Mouse (Mus musculus): ENCODE measurements around the gene Tmx2. TPM values are rescaled to one million over a fixed set of nuclear protein-coding genes. Genes with fewer than 3 reads are reported as not detected.
"Not testable (repeated sequence)": the region's sequence is repeated elsewhere in the genome, so short reads cannot be mapped to it uniquely, and the experiment has no call there.

Tmx2 gene
- polyA plus RNA-seq, 1 experiment: 2.4 TPM

GRCm38 (mm10) chr2:84690050-84690449 is 11.1 kb upstream of the Tmx2 start:
- Histone ChIP-seq H3K36me3 (replicated peaks; ENCODE audit: low read length) (peaks cover 97% of the 10 kb centered on the region), H3K27me3 (replicated peaks) (no peaks in the 10 kb centered on the region), H3K4me3 (replicated peaks) (no peak overlapping the region), H3K9me3 (no peaks in the 10 kb centered on the region), H3K4me1 (peaks cover 15% of the 10 kb centered on the region)
- TF ChIP-seq GATA1 (IDR thresholded peaks at IDR 0.05; ENCODE audit: borderline replicate concordance, low read length) (no peak), FLI1 (IDR thresholded peaks at IDR 0.05; ENCODE audit: low read length) (no peak)

- Histone ChIP-seq H3K27me3 (replicated peaks) (no peaks in the 10 kb centered on the region), H3K4me1 (peaks cover 21% of the 10 kb centered on the region), H3K36me3 (replicated peaks; ENCODE audit: low read length) (peaks cover 91% of the 10 kb centered on the region), H3K9me3 (no peaks in the 10 kb centered on the region), H3K4me3 (replicated peaks) (no peak overlapping the region)
- no peak for TF ChIP-seq GATA1 (IDR thresholded peaks at IDR 0.05; ENCODE audit: borderline replicate concordance, low read length)
- TF ChIP-seq FLI1 (IDR thresholded peaks at IDR 0.05; ENCODE audit: low read length): no peak
Measured at GRCm38 (mm10) chr2:84688080-84688844, 9.3 kb upstream of the Tmx2 start.

DNA sequence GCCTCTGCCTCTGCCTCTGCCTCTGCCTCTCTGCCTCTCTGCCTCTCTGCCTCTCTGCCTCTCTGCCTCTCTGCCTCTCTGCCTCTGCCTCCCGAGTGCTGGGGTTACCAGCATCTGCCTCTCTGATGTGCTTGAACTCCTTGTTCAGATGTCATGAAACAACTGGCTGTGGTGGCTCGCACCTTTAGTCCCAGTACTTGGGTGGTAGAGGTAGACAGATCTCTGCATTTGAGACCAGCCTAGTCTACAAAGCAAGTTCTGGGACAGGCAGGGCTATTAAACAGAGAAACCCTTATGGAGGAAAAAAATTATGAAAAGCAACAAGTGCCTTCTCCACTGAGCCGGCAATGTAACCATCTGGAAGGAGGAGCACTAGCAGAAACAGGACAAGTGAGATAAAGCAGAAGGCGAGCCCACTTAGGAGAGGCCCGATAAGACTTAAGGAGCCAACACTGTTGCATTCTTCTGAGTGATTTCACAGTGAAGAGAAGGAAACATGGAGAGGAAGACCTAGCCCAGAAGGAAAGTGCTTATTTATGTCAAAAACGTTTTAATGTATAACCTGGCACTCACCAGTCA is 3.8 kb upstream of the Tmx2 start:
- Histone ChIP-seq H3K27me3 (replicated peaks) (no peaks in the 10 kb centered on the region), H3K36me3 (replicated peaks; ENCODE audit: low read length) (peaks cover 55% of the 10 kb centered on the region), H3K9me3 (no peaks in the 10 kb centered on the region), H3K4me1 (peaks cover 25% of the 10 kb centered on the region; the same call in 1 of the 2 replicates), H3K4me3 (replicated peaks) (no peak overlapping the region)
- no peak for TF ChIP-seq GATA1 (IDR thresholded peaks at IDR 0.05; ENCODE audit: borderline replicate concordance, low read length)
- TF ChIP-seq FLI1 (IDR thresholded peaks at IDR 0.05; ENCODE audit: low read length): no peak

- Histone ChIP-seq H3K27me3 (replicated peaks) (no peaks in the 10 kb centered on the region), H3K9me3 (no peaks in the 10 kb centered on the region), H3K36me3 (replicated peaks; ENCODE audit: low read length) (peaks cover 47% of the 10 kb centered on the region), H3K4me3 (replicated peaks) (peak within 1 kb of the TSS; percentile 100), H3K4me1 (peaks cover 37% of the 10 kb centered on the region)
- TF ChIP-seq GATA1 (IDR thresholded peaks at IDR 0.05; ENCODE audit: borderline replicate concordance, low read length): no peak
- no peak for TF ChIP-seq FLI1 (IDR thresholded peaks at IDR 0.05; ENCODE audit: low read length)
Measured at GRCm38 (mm10) chr2:84677968-84678880, 716 bp downstream of the Tmx2 start, which contains the start of the genes Gm28635 and Med19. Gene Gm28635, minus strand, starts transcription at chr2:84678041. Gene Med19, plus strand, starts transcription at chr2:84678402.

- TF ChIP-seq GATA1 (IDR thresholded peaks at IDR 0.05; ENCODE audit: borderline replicate concordance, low read length) (no peak), FLI1 (IDR thresholded peaks at IDR 0.05; ENCODE audit: low read length) (no peak)
- peaks cover 47% of the 10 kb centered on the region for H3K36me3 ChIP-seq (replicated peaks; ENCODE audit: low read length)
Measured at GRCm38 (mm10) chr2:84677270-84677967, 1.5 kb downstream of the Tmx2 start.

DNA sequence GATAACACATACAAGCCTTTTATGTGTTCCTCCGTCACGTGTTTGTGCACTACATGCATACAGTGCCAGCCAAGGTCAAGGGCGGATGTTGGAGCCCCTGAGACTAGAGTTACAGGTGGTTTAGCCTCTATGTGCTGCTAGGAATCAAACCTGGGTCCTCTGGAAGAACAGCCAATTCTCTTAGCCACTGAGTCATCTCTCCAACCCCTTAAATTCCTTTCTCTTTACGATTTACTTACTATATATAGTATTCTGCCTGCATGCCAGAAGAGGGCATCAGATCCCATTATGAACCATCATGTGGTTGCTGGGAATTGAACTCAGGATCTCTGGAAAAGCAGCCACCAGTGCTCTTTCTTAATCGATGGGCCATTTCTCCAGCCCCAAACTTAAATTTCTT is 7.4 kb downstream of the Tmx2 start:
- Histone ChIP-seq H3K4me1 (peaks cover 31% of the 10 kb centered on the region), H3K36me3 (replicated peaks; ENCODE audit: low read length) (peaks cover 40% of the 10 kb centered on the region)
- not testable (repeated sequence) for H3K9me3 ChIP-seq; H3K4me3 ChIP-seq (replicated peaks); H3K27me3 ChIP-seq (replicated peaks)

More at GRCm38 (mm10) chr2:84677270-84677967, 1.5 kb downstream of the Tmx2 start:
- no peaks in the 10 kb centered on the region for H3K27me3 ChIP-seq (replicated peaks)
- H3K9me3 ChIP-seq: no peaks in the 10 kb centered on the region
- peak overlapping the region; percentile 94 for H3K4me3 ChIP-seq (replicated peaks)
- H3K4me1 ChIP-seq: peaks cover 31% of the 10 kb centered on the region

DNA sequence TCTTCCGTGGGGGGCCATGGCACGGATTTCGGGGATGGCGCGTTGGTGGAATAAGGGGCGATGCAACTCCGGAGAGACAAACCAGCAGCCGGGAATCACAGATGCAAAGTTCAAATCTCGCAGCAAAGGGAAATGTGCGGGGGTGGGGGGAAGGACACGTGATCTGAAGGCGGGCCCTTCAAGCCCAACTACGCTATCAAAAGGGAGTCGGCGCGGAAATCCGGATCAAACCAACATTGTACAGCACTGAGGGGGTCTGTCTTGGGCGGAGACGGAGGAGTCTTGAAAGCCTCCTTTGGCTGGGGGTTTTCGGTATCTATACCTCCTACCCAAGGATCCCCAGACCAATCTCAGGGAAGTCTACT is 8.4 kb downstream of the Tmx2 start, which contains the start of gene Selenoh:
Gene Selenoh, minus strand, starts transcription at position 202 of the 365 bp plus-strand sequence.
- peak within 1 kb of the TSS; percentile 97 for H3K4me3 ChIP-seq (replicated peaks)
- H3K36me3 ChIP-seq (replicated peaks; ENCODE audit: low read length): peaks cover 32% of the 10 kb centered on the region
- no peaks in the 10 kb centered on the region for H3K9me3 ChIP-seq
- no peaks in the 10 kb centered on the region for H3K27me3 ChIP-seq (replicated peaks)
- peaks cover 29% of the 10 kb centered on the region for H3K4me1 ChIP-seq
- TF ChIP-seq GATA1 (IDR thresholded peaks at IDR 0.05; ENCODE audit: borderline replicate concordance, low read length): no peak
- no peak for TF ChIP-seq FLI1 (IDR thresholded peaks at IDR 0.05; ENCODE audit: low read length)

DNA sequence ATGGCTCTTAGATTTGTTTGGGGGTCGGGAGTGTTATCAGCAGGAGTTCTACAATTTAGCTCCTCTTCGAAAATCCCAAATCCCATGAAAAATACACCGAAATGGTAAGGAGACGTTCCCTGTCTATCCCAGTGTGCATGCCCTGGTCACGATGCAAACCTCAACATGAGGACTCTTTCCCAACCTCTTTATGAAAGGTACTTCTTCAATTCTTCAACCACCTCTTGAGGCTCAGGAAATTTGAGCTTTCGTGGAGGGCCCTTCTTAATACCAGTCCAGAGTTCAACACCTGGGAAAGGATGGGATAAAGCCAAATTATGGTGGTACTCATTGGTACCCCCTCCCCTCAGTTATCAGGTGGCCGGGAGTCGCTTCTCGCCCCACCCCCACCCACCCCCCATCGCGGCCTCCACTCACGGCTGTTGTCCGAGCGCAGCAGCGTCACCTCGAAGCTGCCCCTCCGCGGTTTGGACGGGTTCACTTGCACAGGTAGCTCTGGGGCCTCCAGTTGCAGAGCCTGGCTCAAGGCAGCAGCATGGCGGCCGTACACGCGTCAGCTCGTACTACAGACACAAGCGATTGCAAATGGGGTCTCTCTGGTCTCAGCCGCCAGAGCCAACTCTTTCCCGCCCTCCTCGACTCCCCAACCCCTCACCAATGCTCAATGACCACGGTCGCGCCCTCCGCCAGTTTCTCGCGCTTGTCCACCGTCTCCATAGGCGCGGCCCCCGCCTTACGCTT is 8.9 kb downstream of the Tmx2 start:
- no peaks in the 10 kb centered on the region for H3K27me3 ChIP-seq (replicated peaks)
- H3K4me1 ChIP-seq: peaks cover 29% of the 10 kb centered on the region
- TF ChIP-seq GATA1 (IDR thresholded peaks at IDR 0.05; ENCODE audit: borderline replicate concordance, low read length) (no peak), FLI1 (IDR thresholded peaks at IDR 0.05; ENCODE audit: low read length) (no peak)
- H3K36me3 ChIP-seq (replicated peaks; ENCODE audit: low read length): peaks cover 26% of the 10 kb centered on the region
- H3K4me3 ChIP-seq (replicated peaks): peak overlapping the region; percentile 97
- H3K9me3 ChIP-seq: no peaks in the 10 kb centered on the region

DNA sequence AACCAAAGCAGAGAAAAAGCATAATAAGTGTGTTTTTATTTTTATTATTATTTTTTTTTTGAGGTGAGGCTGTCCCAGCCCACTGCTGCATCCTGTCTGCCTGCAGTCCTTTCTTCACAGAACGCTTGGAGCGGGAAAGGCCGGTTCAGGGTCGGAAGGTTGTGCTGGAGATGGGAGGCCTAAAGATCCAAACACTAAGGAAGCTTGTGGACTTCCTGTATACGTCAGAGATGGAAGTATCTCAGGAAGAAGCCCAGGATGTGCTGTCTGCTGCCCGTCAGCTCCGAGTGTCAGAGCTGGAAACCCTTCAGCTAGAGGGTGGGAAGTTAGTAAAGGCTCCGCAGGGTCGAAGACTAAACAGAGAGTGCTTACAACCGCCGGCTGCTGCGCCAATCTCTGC is 12.9 kb downstream of the Tmx2 start:
- no peaks in the 10 kb centered on the region for H3K27me3 ChIP-seq (replicated peaks)
- H3K4me1 ChIP-seq: peaks cover 28% of the 10 kb centered on the region
- TF ChIP-seq FLI1 (IDR thresholded peaks at IDR 0.05; ENCODE audit: low read length) (no peak), GATA1 (IDR thresholded peaks at IDR 0.05; ENCODE audit: borderline replicate concordance, low read length) (no peak)
- no peak overlapping the region for H3K4me3 ChIP-seq (replicated peaks)
- no peaks in the 10 kb centered on the region for H3K36me3 ChIP-seq (replicated peaks; ENCODE audit: low read length)
- H3K9me3 ChIP-seq: no peaks in the 10 kb centered on the region

All from megakaryocyte, embryonic 14.5 days (primary cell).